Mouse (Mus musculus) testis, adult 2 months (tissue): ENCODE measurements around the gene Frat1.

Experiments used
- CTCF ChIP-seq: fragments of 200-500 bp; IDR thresholded peaks from 2 replicates; pipeline ENCODE4 v1.5.1; 2012; ENCODE audit warnings: low read depth, mild to moderate bottlenecking, inconsistent platforms, low read length, moderate library complexity; ENCODE audit not compliant: control insufficient read depth, insufficient read depth, insufficient replicate concordance
- POLR2A ChIP-seq: fragments of 200-500 bp; IDR thresholded peaks from 2 replicates; pipeline ENCODE4 v1.6.1; 2012; ENCODE audit warnings: low read depth, mild to moderate bottlenecking, inconsistent platforms, low read length, moderate library complexity; ENCODE audit not compliant: control insufficient read depth

DNA sequence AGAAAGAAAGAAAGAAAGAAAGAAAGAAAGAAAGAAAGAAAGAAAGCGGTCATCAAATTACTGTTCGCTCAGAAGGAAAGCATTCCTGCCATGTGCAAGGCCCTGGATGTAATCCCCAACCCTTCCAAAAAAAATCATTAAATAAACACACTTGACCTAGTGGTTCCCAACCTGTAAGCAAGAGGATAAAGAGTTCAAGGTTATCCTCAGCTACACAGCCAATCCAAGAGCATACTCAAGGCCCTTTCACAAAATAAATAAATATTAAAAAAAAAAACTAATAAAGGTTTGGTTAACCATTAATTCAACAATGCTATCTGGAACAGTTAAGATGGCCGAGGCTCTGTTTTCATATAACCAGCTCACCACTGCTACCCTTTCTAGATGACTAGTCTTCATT is 829 bp upstream of the Frat1 start:
- TF ChIP-seq CTCF (no peak), POLR2A (no peak)
